Mouse (Mus musculus) kidney, postnatal 14 days (tissue): ENCODE measurements around the gene 2510039O18Rik.

Experiments used
- DNase-seq: peaks from one replicate; pipeline ENCODE4 v3.0.0; 2022; ENCODE audit warnings: mixed read lengths

2510039O18Rik gene

GRCm38 (mm10) chr4:147940576-147941044 lies at the start of gene 2510039O18Rik:
Gene 2510039O18Rik (plus strand): TSS chr4:147940895.
- peak; percentile 91 for DNase-seq

GRCm38 (mm10) chr4:147895815-147896330 lies 44.8 kb upstream of the 2510039O18Rik start:
- DNase-seq = no peak

GRCm38 (mm10) chr4:147896411-147896810 lies 44.3 kb upstream of the 2510039O18Rik start:
- no peak for DNase-seq

GRCm38 (mm10) chr4:147897348-147897747 lies 43.3 kb upstream of the 2510039O18Rik start:
- no peak for DNase-seq

GRCm38 (mm10) chr4:147900452-147900851 lies 40.2 kb upstream of the 2510039O18Rik start:
- no peak for DNase-seq

- DNase-seq = no peak
These were observed 37.7 kb upstream of the 2510039O18Rik start for GRCm38 (mm10) chr4:147902906-147903500.

- DNase-seq = no peak
These were observed 37.1 kb upstream of the 2510039O18Rik start for GRCm38 (mm10) chr4:147903601-147904000.

- peak; percentile 94 for DNase-seq
These were observed 36.2 kb upstream of the 2510039O18Rik start, which contains the start of gene Mfn2 for GRCm38 (mm10) chr4:147904313-147905089. Gene Mfn2 (minus strand): TSS chr4:147904704.

- no peak for DNase-seq
These were observed 35.5 kb upstream of the 2510039O18Rik start for GRCm38 (mm10) chr4:147905090-147905659.

- DNase-seq = no peak
These were observed 34.5 kb upstream of the 2510039O18Rik start for GRCm38 (mm10) chr4:147906230-147906629.

- no peak for DNase-seq
These were observed 31.2 kb upstream of the 2510039O18Rik start for GRCm38 (mm10) chr4:147909486-147909885.

- DNase-seq = peak; percentile 66
These were observed 22.1 kb upstream of the 2510039O18Rik start for GRCm38 (mm10) chr4:147918459-147919121.

- DNase-seq = no peak
These were observed 19.7 kb upstream of the 2510039O18Rik start for GRCm38 (mm10) chr4:147920973-147921372.

GRCm38 (mm10) chr4:147922341-147922740 lies 18.4 kb upstream of the 2510039O18Rik start:
- DNase-seq = no peak

GRCm38 (mm10) chr4:147927705-147928104 lies 13.0 kb upstream of the 2510039O18Rik start:
- DNase-seq = peak; percentile 67

- no peak for DNase-seq
These were observed 12.6 kb upstream of the 2510039O18Rik start for GRCm38 (mm10) chr4:147928136-147928535.

GRCm38 (mm10) chr4:147928540-147928939 lies 12.2 kb upstream of the 2510039O18Rik start:
- DNase-seq = no peak

GRCm38 (mm10) chr4:147930946-147931345 lies 9.7 kb upstream of the 2510039O18Rik start:
- DNase-seq = no peak

GRCm38 (mm10) chr4:147934134-147934533 lies 6.6 kb upstream of the 2510039O18Rik start:
- DNase-seq = peak; percentile 29

- DNase-seq = no peak
These were observed 6.1 kb upstream of the 2510039O18Rik start for GRCm38 (mm10) chr4:147934611-147935010.

GRCm38 (mm10) chr4:147935904-147936303 lies 4.8 kb upstream of the 2510039O18Rik start:
- DNase-seq = no peak

GRCm38 (mm10) chr4:147936331-147936954 lies 4.3 kb upstream of the 2510039O18Rik start, which contains the start of gene Plod1:
Gene Plod1 (minus strand): TSS chr4:147936767.
- DNase-seq = peak; percentile 92
